Comparison of ENCODE assay signal across 8 mouse cellular contexts in genomic region chr6:86823824-86824223, GRCm38 (mm10). TPM values are rescaled to one million over a fixed set of nuclear protein-coding genes. Genes with fewer than 3 reads are reported as not detected.
DNase-seq lines count a peak whose midpoint lies in the region; ATAC-seq and TF ChIP-seq lines count a peak whose summit lies in the region.
"Had no signal": no experiment of that assay in that cellular context is flagged by ENCODE, and none has a peak within 500 bp of the region (broad histone marks: within the 10 kb centered on the region; RNA-seq: fewer than 3 reads in every experiment).

No protein-coding gene starts in this region.

- no peaks in the 10 kb centered on the region for H3K36me3 ChIP-seq in liver, embryonic 11.5 days (ENCODE audit: control insufficient read depth, insufficient read depth, low read length)
- no peaks in the 10 kb centered on the region for H3K36me3 ChIP-seq in heart, adult 2 months (ENCODE audit: control insufficient read depth, insufficient read depth, low read length)
- no peaks in the 10 kb centered on the region for H3K36me3 ChIP-seq in midbrain, postnatal 0 days (ENCODE audit: insufficient read depth, low read length)

- no peaks in the 10 kb centered on the region for H3K9me3 ChIP-seq in liver, embryonic 11.5 days (ENCODE audit: control insufficient read depth, low read length)
- H3K9me3 ChIP-seq in midbrain, postnatal 0 days (ENCODE audit: low read length), result no peaks in the 10 kb centered on the region

- no peak overlapping the region for H3K4me3 ChIP-seq in liver, embryonic 11.5 days (ENCODE audit: low read depth, low read length)
- H3K4me3 ChIP-seq in heart, adult 2 months, result no peak overlapping the region
- H3K4me3 ChIP-seq in midbrain, postnatal 0 days (ENCODE audit: low read depth, low read length), result no peak overlapping the region

- 34% methylated on average over 10 of the region's 10 CpGs for WGBS in liver, embryonic 11.5 days
- WGBS in heart, adult 2 months, result 21% methylated on average over 10 of the region's 10 CpGs
- 40% methylated on average over 10 of the region's 10 CpGs for WGBS in midbrain, postnatal 0 days

- no peak overlapping the region for H3K9ac ChIP-seq in liver, embryonic 11.5 days (ENCODE audit: low read depth, low read length)
- H3K9ac ChIP-seq in heart, adult 2 months (ENCODE audit: low read depth, low read length), result no peak overlapping the region
- H3K9ac ChIP-seq in midbrain, postnatal 0 days (replicated peaks; ENCODE audit: low read length, poor library complexity, severe bottlenecking), result no peak overlapping the region
- H3K9ac ChIP-seq: liver, embryonic 14.5 days had no signal

- peaks cover 3% of the 10 kb centered on the region; the same call in 1 of the 2 replicates for H3K27me3 ChIP-seq in liver, embryonic 11.5 days (replicated peaks; ENCODE audit: control insufficient read depth, insufficient read depth, low read length)
- H3K27me3 ChIP-seq in heart, adult 2 months (ENCODE audit: control insufficient read depth, insufficient read depth, low read length), result no peaks in the 10 kb centered on the region
- H3K27me3 ChIP-seq in midbrain, postnatal 0 days (ENCODE audit: insufficient read depth, low read length), result no peaks in the 10 kb centered on the region

- intact Hi-C loops in heart, adult 2 months (cut with DNase I), result loop anchor here (1.0 kb wide), 1 partner anchor 7 kb away; no protein-coding TSS in a partner anchor

- no peak overlapping the region for H3K4me2 ChIP-seq in liver, embryonic 11.5 days
- H3K4me2 ChIP-seq in midbrain, postnatal 0 days (ENCODE audit: low read depth, low read length, poor library complexity, severe bottlenecking), result no peak overlapping the region

- no peaks in the 10 kb centered on the region for H3K4me1 ChIP-seq in liver, embryonic 11.5 days (replicated peaks; ENCODE audit: control insufficient read depth, insufficient read depth, low read length)
- H3K4me1 ChIP-seq in heart, adult 2 months (ENCODE audit: control insufficient read depth, insufficient read depth, low read length), result peaks cover 12% of the 10 kb centered on the region
- no peaks in the 10 kb centered on the region; the same call in 1 of the 2 replicates for H3K4me1 ChIP-seq in midbrain, postnatal 0 days (ENCODE audit: insufficient read depth, low read length)

- H3K27ac ChIP-seq in liver, embryonic 11.5 days (ENCODE audit: low read depth, low read length), result no peak overlapping the region
- H3K27ac ChIP-seq in heart, adult 2 months, result peak overlapping the region; percentile 74
- H3K27ac ChIP-seq in midbrain, postnatal 0 days (ENCODE audit: low read depth, low read length), result no peak overlapping the region
- H3K27ac ChIP-seq: liver, embryonic 14.5 days had no signal

- no peak for TF ChIP-seq CTCF in heart, adult 2 months (IDR thresholded peaks at IDR 0.05)
- no peak for TF ChIP-seq CTCF in midbrain, postnatal 0 days (IDR thresholded peaks at IDR 0.05)

- peak; percentile 40; the same call in 1 of the 2 replicates for TF ChIP-seq EP300 in heart, adult 2 months (IDR thresholded peaks at IDR 0.05; ENCODE audit: insufficient read depth, low read depth, low read length)

- H3K79me2 ChIP-seq in heart, adult 2 months (replicated peaks; ENCODE audit: control insufficient read depth, insufficient read depth, low read length), result no peaks in the 10 kb centered on the region

- peak; percentile 27 for DNase-seq in liver
- DNase-seq in liver, embryonic 11.5 days (ENCODE audit: low spot score), result no peak
- DNase-seq in heart, adult 2 months, result peak; percentile 69 to 81
- peak; percentile 58 to 67 for DNase-seq in kidney, postnatal 36 days
- DNase-seq in thymus, postnatal 25 days, result peak; percentile 70
- DNase-seq in midbrain, postnatal 0 days (ENCODE audit: low spot score), result no peak
- no peak for DNase-seq in urinary bladder, adult 2 months (ENCODE audit: low spot score)

- ATAC-seq in liver, embryonic 11.5 days (replicated peaks; ENCODE audit: low FRiP score), result no peak
- ATAC-seq in midbrain, postnatal 0 days (ENCODE audit: low FRiP score), result no peak

- peak; percentile 47 for TF ChIP-seq POLR2A in heart, adult 2 months (IDR thresholded peaks at IDR 0.05; ENCODE audit: insufficient read depth, low read depth, low read length)

RNA-seq across cellular contexts. Expression of gene Aak1, which starts 25.5 kb away (rescaled TPM):
- polyA plus RNA-seq in liver, embryonic 11.5 days (2014; fragmentation: Nextera tagmentation; extraction: Ambion mirVana), result 13.1 TPM in 2 replicates
- 10 to 100 TPM; 81.6 to 85.5 TPM for total RNA-seq in heart, adult 2 months (2021)
- 20.5 and 31.2 TPM in 2 replicates for polyA plus RNA-seq in heart, adult 2 months (2012; rRNA removed)
- total RNA-seq in midbrain, postnatal 0 days (2014; rRNA removed), result 74.4 and 79.2 TPM in 2 replicates
- polyA plus RNA-seq in midbrain, postnatal 0 days (2015; fragmentation: Nextera tagmentation; extraction: Ambion mirVana), result 29.1 and 41.8 TPM in 2 replicates
- polyA plus RNA-seq in urinary bladder, adult 2 months (2012; rRNA removed), result 21.2 and 21.9 TPM in 2 replicates

RNA-seq across cellular contexts. Expression of gene Anxa4, which starts 30.4 kb away (rescaled TPM):
- polyA plus RNA-seq in liver, embryonic 11.5 days (2014; fragmentation: Nextera tagmentation; extraction: Ambion mirVana), result 41.8 and 43.0 TPM in 2 replicates
- total RNA-seq in heart, adult 2 months (2021), result 10 to 100 TPM; 33.1 to 33.3 TPM
- 18.1 and 23.4 TPM in 2 replicates for polyA plus RNA-seq in heart, adult 2 months (2012; rRNA removed)
- total RNA-seq in midbrain, postnatal 0 days (2014; rRNA removed), result 3.6 and 3.9 TPM in 2 replicates
- polyA plus RNA-seq in midbrain, postnatal 0 days (2015; fragmentation: Nextera tagmentation; extraction: Ambion mirVana), result 5.0 and 5.7 TPM in 2 replicates
- 134 and 144 TPM in 2 replicates for polyA plus RNA-seq in urinary bladder, adult 2 months (2012; rRNA removed)

Comparison
In these comparisons a context has a peak if more than half of its experiments do, and no peak if none do; other contexts are left out.
1. DNase-seq: peak in liver (single experiment), heart, adult 2 months (2 of 2), kidney, postnatal 36 days (2 of 2) and thymus, postnatal 25 days (single experiment); none in liver, embryonic 11.5 days (single experiment), midbrain, postnatal 0 days (single experiment) and urinary bladder, adult 2 months (single experiment).